Comparison of ENCODE assay signal across 27 mouse cellular contexts in genomic region chr15:93655243-93655642, GRCm38 (mm10). TPM values are rescaled to one million over a fixed set of nuclear protein-coding genes. Genes with fewer than 3 reads are reported as not detected.
A peak's percentile ranks its signal among the peaks of the same experiment; 100 is the strongest.
DNase-seq lines count a peak whose midpoint lies in the region; ATAC-seq and TF ChIP-seq lines count a peak whose summit lies in the region.
"Had no signal": no experiment of that assay in that cellular context is flagged by ENCODE, and none has a peak within 500 bp of the region (broad histone marks: within the 10 kb centered on the region; RNA-seq: fewer than 3 reads in every experiment).

No protein-coding gene starts in this region.

- no peak for TF ChIP-seq EP300 in heart, adult 2 months (IDR thresholded peaks at IDR 0.05; ENCODE audit: insufficient read depth, low read depth, low read length)

- no peak for DNase-seq in heart, embryonic 10.5 days (ENCODE audit: low spot score)
- DNase-seq in heart, adult 2 months = no peak
- DNase-seq in midbrain, embryonic 11.5 days (ENCODE audit: low spot score, missing footprints) = peak; percentile 31
- no peak for DNase-seq in midbrain, embryonic 14.5 days
- peak; percentile 22 to 54 for DNase-seq in adrenal gland, postnatal 36 days
- DNase-seq in frontal cortex, postnatal 36 days (ENCODE audit: low spot score in 2 of 2) = no peak
- no peak for DNase-seq in left cerebral cortex, postnatal 36 days (ENCODE audit: low spot score in 2 of 2)
- DNase-seq: B cell, adult 2 months; cerebellum, adult 18-20 months; cerebellum, postnatal 14 days; forebrain, postnatal 0 days; gastrocnemius, postnatal 36 days; heart, postnatal 36 days; kidney, adult 18-20 months; kidney, postnatal 4 days; layer of hippocampus, adult 9-11 months; thymus, adult 2 months; thymus, postnatal 4 days had no signal

- H3K4me2 ChIP-seq in midbrain, embryonic 11.5 days = no peak overlapping the region
- H3K4me2 ChIP-seq in midbrain, embryonic 14.5 days (ENCODE audit: low read length) = no peak overlapping the region
- no peak overlapping the region for H3K4me2 ChIP-seq in myocyte (ENCODE audit: low read depth)
- H3K4me2 ChIP-seq: hindbrain, embryonic 14.5 days; liver, embryonic 12.5 days; lung, embryonic 14.5 days had no signal

- TF ChIP-seq POLR2A in heart, adult 2 months (IDR thresholded peaks at IDR 0.05; ENCODE audit: insufficient read depth, low read depth, low read length) = no peak
- TF ChIP-seq POLR2A in myocyte (IDR thresholded peaks at IDR 0.05; ENCODE audit: insufficient read length, low read depth) = no peak

- no peak for ATAC-seq in midbrain, embryonic 11.5 days (ENCODE audit: low FRiP score)
- no peak for ATAC-seq in midbrain, embryonic 14.5 days (ENCODE audit: low FRiP score, low TSS enrichment)
- ATAC-seq: forebrain, postnatal 0 days; inflammation-experienced regulatory T-cells, adult 6 months; liver, embryonic 12.5 days had no signal

- H3K9me3 ChIP-seq in heart, embryonic 10.5 days = no peaks in the 10 kb centered on the region
- no peaks in the 10 kb centered on the region for H3K9me3 ChIP-seq in midbrain, embryonic 11.5 days (ENCODE audit: control insufficient read depth, low read length)
- H3K9me3 ChIP-seq in midbrain, embryonic 14.5 days (ENCODE audit: control insufficient read depth, low read length) = 0 out of 2 replicates have a peak, but pooled peaks cover 2% of the 10 kb centered on the region
- H3K9me3 ChIP-seq: forebrain, embryonic 10.5 days; liver, embryonic 12.5 days had no signal

- H3K4me3 ChIP-seq in heart, embryonic 10.5 days = no peak overlapping the region
- no peak overlapping the region for H3K4me3 ChIP-seq in heart, adult 2 months
- no peak overlapping the region for H3K4me3 ChIP-seq in midbrain, embryonic 11.5 days (ENCODE audit: low read depth, low read length)
- no peak overlapping the region for H3K4me3 ChIP-seq in midbrain, embryonic 14.5 days (replicated peaks; ENCODE audit: low read depth, low read length)
- H3K4me3 ChIP-seq in myocyte = no peak overlapping the region
- H3K4me3 ChIP-seq: forebrain, embryonic 10.5 days; left cerebral cortex, adult 2 months; liver, embryonic 12.5 days had no signal

- no peaks in the 10 kb centered on the region for H3K79me2 ChIP-seq in heart, adult 2 months (replicated peaks; ENCODE audit: control insufficient read depth, insufficient read depth, low read length)
- no peaks in the 10 kb centered on the region for H3K79me2 ChIP-seq in myocyte (ENCODE audit: control insufficient read depth, insufficient read depth)

- H3K27ac ChIP-seq in heart, embryonic 10.5 days = peak overlapping the region; percentile 29; the same call in 1 of the 2 replicates
- no peak overlapping the region for H3K27ac ChIP-seq in heart, adult 2 months
- no peak overlapping the region for H3K27ac ChIP-seq in midbrain, embryonic 11.5 days (ENCODE audit: low read depth, low read length)
- H3K27ac ChIP-seq in midbrain, embryonic 14.5 days (replicated peaks; ENCODE audit: low read depth, low read length) = no peak overlapping the region
- H3K27ac ChIP-seq: forebrain, embryonic 10.5 days; hindbrain, embryonic 14.5 days; left cerebral cortex, adult 2 months; liver, embryonic 12.5 days had no signal

- intact Hi-C loops in heart, adult 2 months (cut with DNase I) = no loop called here
- intact Hi-C loops in left cerebral cortex, postnatal 36 days (cut with DNase I) = no loop called here

- no peak overlapping the region for H3ac ChIP-seq in myocyte (ENCODE audit: control insufficient read depth, insufficient read length)

- TF ChIP-seq CTCF in heart, adult 2 months (IDR thresholded peaks at IDR 0.05) = no peak

- H3K27me3 ChIP-seq in heart, embryonic 10.5 days (ENCODE audit: insufficient read depth, poor library complexity, severe bottlenecking) = no peaks in the 10 kb centered on the region
- H3K27me3 ChIP-seq in heart, adult 2 months (ENCODE audit: control insufficient read depth, insufficient read depth, low read length) = no peaks in the 10 kb centered on the region
- H3K27me3 ChIP-seq in midbrain, embryonic 11.5 days (ENCODE audit: control insufficient read depth, insufficient read depth, low read length) = no peaks in the 10 kb centered on the region
- H3K27me3 ChIP-seq in midbrain, embryonic 14.5 days (ENCODE audit: control insufficient read depth, insufficient read depth, low read length) = no peaks in the 10 kb centered on the region
- H3K27me3 ChIP-seq in myocyte (ENCODE audit: control insufficient read depth, insufficient read depth, insufficient read length) = no peaks in the 10 kb centered on the region
- H3K27me3 ChIP-seq: CH12.LX; liver, embryonic 12.5 days had no signal

- no peak overlapping the region for H3K9ac ChIP-seq in heart, adult 2 months (ENCODE audit: low read depth, low read length)
- no peak overlapping the region for H3K9ac ChIP-seq in midbrain, embryonic 11.5 days (ENCODE audit: low read length)
- no peak overlapping the region for H3K9ac ChIP-seq in midbrain, embryonic 14.5 days (replicated peaks; ENCODE audit: low read length)
- H3K9ac ChIP-seq: forebrain, postnatal 0 days; hindbrain, embryonic 14.5 days; liver, embryonic 12.5 days; lung, embryonic 14.5 days had no signal

- no peaks in the 10 kb centered on the region for H3K36me3 ChIP-seq in heart, embryonic 10.5 days
- H3K36me3 ChIP-seq in heart, adult 2 months (ENCODE audit: control insufficient read depth, insufficient read depth, low read length) = no peaks in the 10 kb centered on the region
- no peaks in the 10 kb centered on the region for H3K36me3 ChIP-seq in midbrain, embryonic 11.5 days (ENCODE audit: control insufficient read depth, insufficient read depth, low read length)
- no peaks in the 10 kb centered on the region for H3K36me3 ChIP-seq in midbrain, embryonic 14.5 days (ENCODE audit: control insufficient read depth, insufficient read depth, low read length)
- no peaks in the 10 kb centered on the region for H3K36me3 ChIP-seq in myocyte (ENCODE audit: control insufficient read depth, insufficient read depth)
- H3K36me3 ChIP-seq: forebrain, embryonic 10.5 days; G1E; liver, embryonic 12.5 days had no signal

- peaks cover 40% of the 10 kb centered on the region for H3K4me1 ChIP-seq in heart, embryonic 10.5 days
- peaks cover 2% of the 10 kb centered on the region; the same call in 1 of the 2 replicates for H3K4me1 ChIP-seq in heart, adult 2 months (ENCODE audit: control insufficient read depth, insufficient read depth, low read length)
- no peaks in the 10 kb centered on the region for H3K4me1 ChIP-seq in midbrain, embryonic 11.5 days (ENCODE audit: control insufficient read depth, insufficient read depth, low read length)
- no peaks in the 10 kb centered on the region for H3K4me1 ChIP-seq in midbrain, embryonic 14.5 days (ENCODE audit: control insufficient read depth, insufficient read depth, low read length)

- 85% methylated on average over 6 of the region's 6 CpGs for WGBS in heart, embryonic 10.5 days
- WGBS in heart, adult 2 months = 86% methylated on average over 6 of the region's 6 CpGs
- 87% methylated on average over 6 of the region's 6 CpGs for WGBS in midbrain, embryonic 11.5 days
- WGBS in midbrain, embryonic 14.5 days = 91% methylated on average over 6 of the region's 6 CpGs

TF ChIP-seq in myocyte, 11 proteins besides CTCF, POLR2A, EP300 and RAD21:
- TF ChIP-seq TCF3 (IDR thresholded peaks at IDR 0.05; ENCODE audit: insufficient read length, low read depth) (no peak), MYOG (IDR thresholded peaks at IDR 0.05; ENCODE audit: control insufficient read depth in 1 of 3, insufficient read depth in 1 of 3, insufficient read length in 2 of 3, low read depth in 2 of 3) (peak in 2 of 3 experiments; percentile 61 to 79), E2F4 (IDR thresholded peaks at IDR 0.05; ENCODE audit: insufficient read depth) (no peak), POLR2AphosphoS2 (IDR thresholded peaks at IDR 0.05; ENCODE audit: insufficient read length, low read depth) (no peak), REST (IDR thresholded peaks at IDR 0.05; ENCODE audit: insufficient read depth, insufficient read length) (no peak), MYOD1 (IDR thresholded peaks at IDR 0.05; ENCODE audit: control insufficient read depth in 1 of 3, insufficient read length in 2 of 3, low read depth in 2 of 3) (peak in 2 of 3 experiments; percentile 44 to 56), USF1 (IDR thresholded peaks at IDR 0.05; ENCODE audit: low read depth) (no peak)

RNA-seq across cellular contexts. Expression of gene Prickle1, which starts 59.6 kb away (rescaled TPM):
- polyA plus RNA-seq in heart, embryonic 10.5 days (2016; fragmentation: Nextera tagmentation; extraction: Ambion mirVana) = 28.5 and 33.4 TPM in 2 replicates
- total RNA-seq in heart, adult 2 months (2021) = 10 to 100 TPM; 11.2 to 18.6 TPM
- 8.6 and 11.5 TPM in 2 replicates for polyA plus RNA-seq in heart, adult 2 months (2012; rRNA removed)
- polyA plus RNA-seq in midbrain, embryonic 11.5 days (2014; fragmentation: Nextera tagmentation; extraction: Ambion mirVana) = 16.1 and 16.8 TPM in 2 replicates
- 8.2 and 11.6 TPM in 2 replicates for polyA plus RNA-seq in midbrain, embryonic 14.5 days (2014; fragmentation: Nextera tagmentation; extraction: Ambion mirVana)
- 10 to 100 TPM; 15.4 to 45.7 TPM for total RNA-seq in adrenal gland, postnatal 36 days (2021)
- 8.0 TPM for polyA plus RNA-seq in myocyte (2012; fragmentation: generic; extraction: Trizol)
- 100 to 1,000 TPM in 1 of 2 experiments, 10 to 100 TPM in 1; 92.0 to 103 TPM for total RNA-seq in left cerebral cortex, postnatal 36 days (2021)
- polyA plus RNA-seq: G1E had no signal

Comparison
In these comparisons a context has a peak if more than half of its experiments do, and no peak if none do; other contexts are left out.
1. DNase-seq: peak in midbrain, embryonic 11.5 days (single experiment) and adrenal gland, postnatal 36 days (2 of 2); none in heart, embryonic 10.5 days (single experiment), heart, adult 2 months (0 of 2), midbrain, embryonic 14.5 days (single experiment), frontal cortex, postnatal 36 days (0 of 2) and left cerebral cortex, postnatal 36 days (0 of 2).